Mouse (Mus musculus) spleen, adult 10 weeks (tissue): Measurements from ENCODE around the gene Uba52. TPM values are rescaled to one million over a fixed set of nuclear protein-coding genes. Genes with fewer than 3 reads are reported as not detected.

Experiments used
- polyA plus RNA-seq: library from polyadenylated mRNA; stranded (reverse); fragments of 350-450 nt; fragmentation: Illumina TruSeq; extraction: RNeasy Lipid Tissue Mini Kit (QIAGEN cat#74804); gene quantifications from one replicate; pipeline ENCODE4 v1.2.3, GENCODE M21; 2015; ENCODE audit warnings: low replicate concordance; ENCODE audit not compliant: insufficient read depth

Uba52 gene
- 680 TPM for polyA plus RNA-seq

DNA sequence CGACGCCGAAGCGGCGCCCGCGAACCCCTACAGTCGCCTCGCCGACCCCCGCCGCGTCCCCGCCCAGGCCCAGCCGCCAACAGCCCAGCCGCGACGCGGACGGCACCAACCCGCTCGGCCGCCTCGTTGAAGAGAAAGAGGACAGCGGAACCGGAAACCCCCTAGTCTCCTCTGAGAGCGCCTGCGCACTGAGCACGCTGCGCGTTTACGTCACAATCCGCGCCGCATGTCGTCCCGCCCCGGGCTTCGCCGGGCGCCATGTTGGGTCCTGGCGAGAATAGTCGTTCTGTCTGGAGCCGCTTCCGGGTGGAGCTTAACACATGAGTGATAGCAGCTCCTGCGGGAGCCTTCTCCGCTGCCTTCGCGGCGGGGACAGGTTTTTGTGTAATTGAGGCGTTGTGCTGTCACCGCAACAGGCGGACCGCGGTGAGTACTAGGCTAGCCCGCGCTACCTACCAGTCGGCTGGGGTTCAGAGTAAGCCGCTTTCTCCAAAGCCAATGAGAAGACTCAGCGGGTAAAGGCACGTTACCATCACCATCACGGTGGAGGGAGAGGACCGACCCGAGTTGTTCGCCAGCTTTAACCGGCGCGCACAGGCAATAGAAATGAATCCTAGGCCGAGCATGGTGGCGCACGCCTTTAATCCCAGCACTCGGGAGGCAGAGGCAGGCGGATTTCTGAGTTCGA, at the start of gene Uba52:
TSS of gene Uba52 (minus strand) at position 574 of the 688 bp plus-strand sequence.

GRCm38 (mm10) chr8:70539077-70539813, 28.6 kb upstream of the Uba52 start, which contains the start of gene Ell:
Gene Ell (plus strand): TSS chr8:70539457.

DNA sequence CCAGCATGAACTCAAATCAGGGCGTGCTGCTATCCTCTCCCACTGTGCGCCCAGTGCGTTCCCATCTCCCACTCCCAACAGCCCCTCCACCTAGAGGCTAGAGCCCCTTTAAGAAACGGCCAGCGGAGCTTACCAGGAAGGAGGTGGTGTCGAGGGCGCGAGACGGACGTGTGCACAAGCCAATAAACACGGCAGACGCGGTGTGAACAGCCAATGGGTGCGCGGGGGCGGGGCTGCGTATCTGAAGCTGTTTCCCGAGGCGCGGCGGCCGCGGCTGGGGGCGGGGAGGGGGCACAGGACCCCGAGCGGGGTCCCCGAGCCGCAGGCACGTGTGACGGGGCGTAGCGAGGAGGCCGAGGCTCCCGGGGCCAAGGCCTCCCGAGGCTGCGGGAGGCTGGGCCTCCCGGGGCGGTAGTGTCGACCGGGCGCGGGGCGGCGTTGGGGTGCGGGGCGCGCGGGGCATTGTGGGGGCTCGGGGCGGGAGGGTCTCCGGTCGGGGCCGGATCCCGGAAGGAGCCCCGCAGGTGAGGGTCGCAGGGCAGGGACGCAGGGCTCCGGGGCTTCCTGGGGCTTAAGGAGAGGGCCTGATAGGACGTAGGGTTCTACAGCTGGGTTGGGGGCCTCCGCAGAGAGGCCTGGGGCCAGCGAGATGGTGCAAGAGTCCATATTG, 17.0 kb upstream of the Uba52 start, which contains the start of the genes Fkbp8 and Kxd1:
TSS of gene Fkbp8 (plus strand) at position 213 of the 670 bp plus-strand sequence.
TSS of gene Kxd1 (minus strand) at position 445 of the 670 bp plus-strand sequence.

GRCm38 (mm10) chr8:70506328-70507026, 4.1 kb downstream of the Uba52 start, which contains the start of gene Rex1bd:
Gene Rex1bd (minus strand): TSS chr8:70506752.

DNA sequence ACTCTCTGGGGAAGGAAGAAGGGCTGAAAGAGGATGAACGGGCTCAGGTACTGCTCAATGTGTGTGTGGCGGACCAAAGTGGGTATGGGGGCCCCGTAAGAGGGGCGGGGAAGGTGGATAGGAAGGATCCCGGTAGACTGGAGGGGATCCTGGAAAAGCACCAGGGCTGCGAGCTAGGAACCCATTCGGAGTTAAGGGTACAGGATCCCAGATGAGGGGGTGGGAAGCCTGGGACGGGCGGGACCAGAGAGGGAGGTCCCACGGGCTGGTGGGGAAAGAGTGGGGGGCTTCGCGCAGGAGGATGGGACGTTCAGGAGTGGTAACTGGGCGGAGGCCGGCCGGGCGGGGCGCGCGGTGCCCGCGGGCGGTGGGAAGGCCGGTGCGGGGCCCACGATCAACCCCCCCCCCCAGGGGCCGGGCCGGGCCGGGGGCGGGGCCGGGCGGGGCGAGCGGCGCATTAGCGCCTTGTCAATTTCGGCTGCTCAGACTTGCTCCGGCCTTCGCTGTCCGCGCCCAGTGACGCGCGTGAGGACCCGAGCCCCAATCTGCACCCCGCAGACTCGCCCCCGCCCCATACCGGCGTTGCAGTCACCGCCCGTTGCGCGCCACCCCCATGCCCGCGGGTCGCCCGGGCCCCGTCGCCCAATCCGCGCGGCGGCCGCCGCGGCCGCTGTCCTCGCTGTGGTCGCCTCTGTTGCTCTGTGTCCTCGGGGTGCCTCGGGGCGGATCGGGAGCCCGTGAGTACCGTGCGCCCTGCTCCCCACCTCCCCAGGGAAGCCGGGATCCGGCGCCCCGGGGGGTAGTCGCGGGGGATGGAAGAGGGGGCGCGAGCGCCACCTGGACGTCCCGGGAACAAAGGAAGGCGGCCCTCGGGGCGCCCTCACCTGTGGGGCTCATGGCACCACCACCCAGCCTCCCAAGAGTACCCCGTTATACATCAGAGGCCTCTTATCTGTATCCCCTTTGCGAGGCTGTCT, 17.6 kb downstream of the Uba52 start, which contains the start of gene Crlf1:
TSS of gene Crlf1 (plus strand) at position 495 of the 977 bp plus-strand sequence.

DNA sequence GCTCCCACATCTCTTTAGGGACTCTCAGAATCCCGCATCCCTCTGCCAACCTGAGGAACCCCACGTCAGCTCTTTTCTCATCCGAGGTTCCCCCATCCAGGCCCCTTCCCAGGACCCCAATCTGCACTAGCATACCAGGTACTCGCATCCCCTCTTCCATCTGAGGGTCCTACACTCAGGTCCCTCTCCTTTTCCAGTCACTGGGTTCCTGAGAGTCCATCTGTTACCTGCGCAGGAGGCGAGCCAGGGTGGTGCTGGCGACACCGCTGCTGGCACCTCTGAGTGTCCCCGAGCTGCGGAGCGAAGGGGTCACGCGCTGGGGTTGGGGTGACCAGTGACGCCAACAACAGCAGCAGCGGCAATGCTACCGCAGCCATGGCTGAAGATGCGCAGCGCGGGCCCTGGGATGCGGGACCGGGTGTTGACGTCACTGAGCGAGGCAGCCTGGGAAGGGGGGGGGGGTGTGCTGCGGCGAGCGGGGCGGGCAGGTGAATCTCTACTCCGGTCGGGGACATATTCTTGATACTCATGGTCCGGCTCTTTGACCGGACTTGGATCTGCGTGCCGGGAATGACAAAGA, 23.6 kb downstream of the Uba52 start, which contains the start of gene Tmem59l:
TSS of gene Tmem59l (minus strand) at position 418 of the 580 bp plus-strand sequence.

DNA sequence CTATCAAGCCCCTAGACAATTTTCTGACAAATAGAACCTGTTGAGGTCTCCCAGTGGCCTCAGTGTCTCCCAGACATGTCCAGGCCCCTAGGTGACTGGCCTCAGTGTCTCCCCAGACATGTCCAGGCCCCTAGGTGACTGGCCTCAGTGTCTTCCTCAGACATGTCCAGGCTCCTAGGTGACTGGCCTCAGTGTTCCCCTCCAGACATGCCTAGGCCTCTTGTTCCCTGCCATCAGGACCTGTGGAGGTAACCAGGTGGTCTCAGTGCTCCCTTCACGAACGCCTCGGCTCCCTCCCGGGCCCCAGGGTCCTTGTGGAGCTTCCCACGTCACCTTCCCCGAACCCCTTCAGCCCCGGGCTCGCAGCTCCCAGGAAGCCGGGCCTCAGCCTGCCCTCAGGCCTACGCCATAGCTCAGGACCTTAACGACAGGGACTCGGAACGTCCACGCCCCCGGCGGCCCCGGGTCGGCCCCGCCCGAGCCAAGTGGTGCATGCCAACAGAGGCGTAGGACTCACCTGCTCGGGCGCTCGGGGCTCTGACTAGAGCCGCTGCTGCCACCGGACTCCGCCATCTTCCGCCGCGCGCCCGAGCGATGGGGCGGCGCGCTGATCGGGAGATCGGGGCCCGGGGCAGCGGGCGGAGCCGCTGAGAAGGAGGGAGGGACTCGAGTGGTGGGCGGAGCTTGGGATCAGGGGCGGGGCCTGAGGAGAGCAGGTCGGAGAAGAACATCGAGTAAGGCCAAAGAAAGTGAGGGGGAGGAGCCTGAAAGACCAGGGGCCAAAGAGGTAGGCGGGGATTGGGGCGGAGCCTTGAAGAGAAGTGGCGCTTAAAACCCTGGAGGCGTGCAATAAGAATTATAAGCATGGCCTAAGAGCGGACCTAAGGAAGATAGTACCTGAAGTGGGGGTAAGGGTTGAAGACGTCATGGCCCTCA, 34.0 kb downstream of the Uba52 start, which contains the start of gene Klhl26:
TSS of gene Klhl26 (minus strand) at position 636 of the 936 bp plus-strand sequence.

Other genes with a start within 250 kb of the Uba52 start
- gene Homer3, start 228.0 kb downstream of the Uba52 start, polyA plus RNA-seq: 4.2 TPM
- gene Ddx49, start 208.3 kb downstream of the Uba52 start, polyA plus RNA-seq: 23.5 TPM
- 32.0 TPM for gene Cope, start 208.3 kb downstream of the Uba52 start, polyA plus RNA-seq
- gene Cers1, start 195.0 kb downstream of the Uba52 start, polyA plus RNA-seq: not detected
- gene Gdf1, start 181.0 kb downstream of the Uba52 start, polyA plus RNA-seq: not detected
- gene Upf1, start 157.5 kb downstream of the Uba52 start, polyA plus RNA-seq: 16.2 TPM
- gene Comp, start 137.2 kb downstream of the Uba52 start, polyA plus RNA-seq: 0.10 TPM
- gene Crtc1, start 71.2 kb downstream of the Uba52 start, polyA plus RNA-seq: 6.5 TPM
- gene Klhl26, start 33.8 kb downstream of the Uba52 start, polyA plus RNA-seq: 5.5 TPM
- gene Tmem59l, start 23.4 kb downstream of the Uba52 start, polyA plus RNA-seq: not detected
- not detected for gene Crlf1, start 17.6 kb downstream of the Uba52 start, polyA plus RNA-seq
- gene Rex1bd, start 4.0 kb downstream of the Uba52 start, polyA plus RNA-seq: 10.3 TPM
- 99.1 TPM for gene Fkbp8, start 16.9 kb upstream of the Uba52 start, polyA plus RNA-seq
- gene Kxd1, start 17.2 kb upstream of the Uba52 start, polyA plus RNA-seq: 50.0 TPM
- 10.1 TPM for gene Ell, start 28.7 kb upstream of the Uba52 start, polyA plus RNA-seq
- gene Isyna1, start 83.6 kb upstream of the Uba52 start, polyA plus RNA-seq: 9.0 TPM
- gene Ssbp4, start 98.1 kb upstream of the Uba52 start, polyA plus RNA-seq: 8.2 TPM
- 13.8 TPM for gene Lrrc25, start 105.4 kb upstream of the Uba52 start, polyA plus RNA-seq
- not detected for gene Gdf15, start 121.7 kb upstream of the Uba52 start, polyA plus RNA-seq
- 5.5 TPM for gene Pgpep1, start 149.6 kb upstream of the Uba52 start, polyA plus RNA-seq
- 21.5 TPM for gene Lsm4, start 162.4 kb upstream of the Uba52 start, polyA plus RNA-seq
- 22.5 TPM for gene Jund, start 188.1 kb upstream of the Uba52 start, polyA plus RNA-seq
- not detected for gene Iqcn, start 192.7 kb upstream of the Uba52 start, polyA plus RNA-seq
- 1.5 TPM for gene Gm3336, start 207.7 kb upstream of the Uba52 start, polyA plus RNA-seq
- gene Pde4c, start 212.9 kb upstream of the Uba52 start, polyA plus RNA-seq: 0.72 TPM
- 4.4 TPM for gene Rab3a, start 243.9 kb upstream of the Uba52 start, polyA plus RNA-seq